Mouse (Mus musculus) intestine, postnatal 0 days (tissue): Measurements from ENCODE around the gene Nr2c2. TPM values are rescaled to one million over a fixed set of nuclear protein-coding genes. Genes with fewer than 3 reads are reported as not detected.

ENCODE experiments used
- ATAC-seq: fragments of 200-750 bp; cut with Nextera tagmentation; 2 replicates; pipeline ENCODE4 v1.8.0; 2017; ENCODE audit warnings: mild to moderate bottlenecking, moderate TSS enrichment, moderate library complexity
- H3K27ac ChIP-seq: fragments of 300-500 bp; sonication (generic); 2 replicates; pipeline ENCODE4 v1.5.1; 2014; ENCODE audit warnings: mild to moderate bottlenecking, low read depth, low read length, moderate library complexity
- H3K27me3 ChIP-seq: fragments of 300-500 bp; sonication (generic); replicated peaks from 2 replicates; pipeline ENCODE4 v1.6.1; 2014; ENCODE audit warnings: low read length, mixed read lengths; ENCODE audit not compliant: control insufficient read depth, insufficient read depth
- H3K36me3 ChIP-seq: fragments of 300-500 bp; sonication (generic); 2 replicates; pipeline ENCODE4 v1.6.1; 2014; ENCODE audit warnings: mild to moderate bottlenecking, moderate library complexity; ENCODE audit not compliant: control insufficient read depth, insufficient read depth
- H3K4me1 ChIP-seq: fragments of 300-500 bp; sonication (generic); replicated peaks from 2 replicates; pipeline ENCODE4 v1.6.1; 2014; ENCODE audit warnings: antibody characterized with exemption, low read length, mixed read lengths; ENCODE audit not compliant: control insufficient read depth, insufficient read depth
- H3K4me2 ChIP-seq: fragments of 300-500 bp; sonication (generic); replicated peaks from 2 replicates; pipeline ENCODE4 v1.6.1; 2014; ENCODE audit warnings: low read depth, mild to moderate bottlenecking, moderate library complexity
- H3K4me3 ChIP-seq: fragments of 300-500 bp; sonication (generic); 2 replicates; pipeline ENCODE4 v1.5.1; 2014; ENCODE audit warnings: low read depth, low read length
- H3K9ac ChIP-seq: fragments of 300-500 bp; sonication (generic); 2 replicates; pipeline ENCODE4 v1.6.1; 2014; ENCODE audit warnings: mild to moderate bottlenecking, low read depth, low read length
- H3K9me3 ChIP-seq: fragments of 300-500 bp; sonication (generic); 2 replicates; pipeline ENCODE4 v1.6.1; 2016; ENCODE audit warnings: mixed run types; ENCODE audit not compliant: control insufficient read depth
- CTCF ChIP-seq: sonication (generic); IDR thresholded peaks from 2 replicates; pipeline ENCODE4 v1.5.1; 2016; ENCODE audit warnings: low read depth, mild to moderate bottlenecking, control low read depth, antibody characterized with exemption, moderate library complexity
- WGBS: fragments of 180-500 bp; shearing (Covaris S2); extraction: QIAGEN DNeasy Blood & Tissue Kit; methylation state at CpG from one replicate; pipeline ENCODE4 v1.1.7; 2014; 5-methylcytosine and 5-hydroxymethylcytosine counted together
- polyA plus RNA-seq: library from polyadenylated mRNA; unstranded; fragments of >200 nt; fragmentation: Nextera tagmentation; extraction: Ambion mirVana; gene quantifications from 2 replicates; pipeline ENCODE4 v1.2.1, GENCODE M21; 2015

The Nr2c2 gene
- polyA plus RNA-seq, 1 experiment from 2014 or later: 8.1 TPM

DNA sequence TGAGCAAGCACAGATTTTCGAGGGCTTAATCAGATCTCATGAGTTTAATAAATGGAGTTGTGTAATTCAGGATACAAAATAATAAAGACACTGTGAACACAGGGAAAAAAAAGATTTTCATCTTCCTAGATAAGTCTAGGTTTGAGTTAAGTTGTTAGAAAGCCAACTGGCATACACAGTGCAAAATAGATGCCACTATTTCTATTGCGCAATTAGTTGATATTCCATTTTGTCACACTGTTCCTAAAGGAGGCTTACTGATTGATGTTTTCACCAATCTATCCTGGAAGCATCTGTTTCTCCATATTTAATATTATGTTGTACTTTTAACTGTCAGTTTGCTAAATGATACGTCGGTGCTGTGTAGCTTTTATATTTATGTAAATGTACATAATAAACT, 54.7 kb downstream of the Nr2c2 start:
- Histone ChIP-seq H3K9me3 (no peaks in the 10 kb centered on the region), H3K27ac (no peak overlapping the region), H3K4me2 (no peak overlapping the region), H3K27me3 (no peaks in the 10 kb centered on the region), H3K4me3 (no peak overlapping the region), H3K9ac (no peak overlapping the region), H3K4me1 (no peaks in the 10 kb centered on the region), H3K36me3 (peaks cover 22% of the 10 kb centered on the region)
- no peak for ATAC-seq
- no peak for TF ChIP-seq CTCF
- 97% methylated on average over 4 of the region's 4 CpGs for WGBS

DNA sequence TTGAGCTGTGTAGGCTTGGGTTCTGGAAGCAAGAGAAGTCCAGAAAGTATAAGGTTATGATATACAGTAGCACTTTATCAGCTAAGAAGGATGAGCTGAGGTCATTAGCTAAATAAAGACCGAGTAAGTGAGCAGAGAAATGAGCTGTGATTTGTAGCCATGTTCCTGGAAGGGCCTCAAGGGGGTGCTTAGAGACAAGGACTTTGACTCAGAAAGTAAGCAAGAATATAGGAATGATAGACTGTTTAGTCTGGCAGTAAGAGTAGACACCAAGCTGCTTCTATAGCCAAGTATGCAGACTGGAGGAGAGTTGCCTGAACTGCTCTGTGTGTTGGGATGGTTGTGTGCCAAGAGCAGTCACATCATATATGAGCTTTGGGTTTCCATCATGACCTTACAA, 62.6 kb downstream of the Nr2c2 start:
- ATAC-seq: peak; percentile 45; the same call in 1 of the 2 replicates
- TF ChIP-seq CTCF: peak; percentile 47
- 10% methylated on average over 1 of the region's 1 CpGs for WGBS
- H3K4me1 ChIP-seq: no peaks in the 10 kb centered on the region
- H3K27ac ChIP-seq: no peak overlapping the region; the same call in 1 of the 2 replicates
- H3K4me3 ChIP-seq: no peak overlapping the region
- H3K9me3 ChIP-seq: no peaks in the 10 kb centered on the region
- peaks cover 65% of the 10 kb centered on the region for H3K36me3 ChIP-seq
- no peak overlapping the region for H3K9ac ChIP-seq
- H3K4me2 ChIP-seq: no peak overlapping the region
- H3K27me3 ChIP-seq: no peaks in the 10 kb centered on the region

DNA sequence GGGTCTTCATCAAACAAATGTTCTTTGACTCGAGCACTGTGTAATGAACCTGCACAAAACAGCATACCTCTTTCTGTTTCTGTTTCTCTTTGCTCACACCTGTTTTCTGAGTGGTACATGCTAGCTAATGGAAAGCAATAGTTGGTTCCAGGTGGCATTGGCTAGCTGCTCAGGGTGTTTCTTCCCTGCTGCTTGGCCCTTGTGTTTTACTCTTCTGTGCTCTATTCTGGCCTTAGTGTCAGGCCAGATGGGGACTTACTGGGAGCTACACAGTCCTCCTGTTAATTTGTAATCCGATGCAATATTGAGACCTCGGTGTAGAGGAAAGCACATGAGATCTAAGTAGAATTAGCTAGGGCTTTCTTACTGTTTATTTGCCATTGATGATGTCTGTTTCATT, 67.6 kb downstream of the Nr2c2 start:
- H3K4me3 ChIP-seq: no peak overlapping the region
- ATAC-seq: no peak
- no peaks in the 10 kb centered on the region for H3K9me3 ChIP-seq
- no peak overlapping the region for H3K9ac ChIP-seq
- H3K27me3 ChIP-seq: no peaks in the 10 kb centered on the region
- peaks cover 93% of the 10 kb centered on the region for H3K36me3 ChIP-seq
- TF ChIP-seq CTCF: no peak
- no peaks in the 10 kb centered on the region for H3K4me1 ChIP-seq
- WGBS: 90% methylated on average over 3 of the region's 3 CpGs
- no peak overlapping the region for H3K27ac ChIP-seq
- H3K4me2 ChIP-seq: no peak overlapping the region

DNA sequence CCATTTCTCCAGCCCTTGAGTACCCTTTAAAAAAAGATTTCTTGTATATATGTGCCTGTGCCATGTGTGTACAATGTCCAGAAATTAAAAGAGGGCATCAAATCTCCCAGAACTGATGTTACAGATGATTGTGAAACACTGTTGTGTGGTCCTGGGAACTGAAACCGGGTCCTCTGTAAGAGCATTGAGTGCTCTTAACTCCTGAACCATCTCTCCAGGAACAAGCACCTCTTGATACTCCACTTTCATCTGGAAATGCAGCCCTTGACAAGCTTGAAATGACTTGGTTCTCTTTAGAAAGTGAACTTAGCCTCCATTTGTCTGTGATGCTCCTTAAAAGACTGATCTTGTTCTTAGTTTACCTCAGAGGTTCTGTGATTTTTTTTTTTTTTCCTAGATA, 71.5 kb downstream of the Nr2c2 start:
- WGBS: 90% methylated on average over 1 of the region's 1 CpGs

DNA sequence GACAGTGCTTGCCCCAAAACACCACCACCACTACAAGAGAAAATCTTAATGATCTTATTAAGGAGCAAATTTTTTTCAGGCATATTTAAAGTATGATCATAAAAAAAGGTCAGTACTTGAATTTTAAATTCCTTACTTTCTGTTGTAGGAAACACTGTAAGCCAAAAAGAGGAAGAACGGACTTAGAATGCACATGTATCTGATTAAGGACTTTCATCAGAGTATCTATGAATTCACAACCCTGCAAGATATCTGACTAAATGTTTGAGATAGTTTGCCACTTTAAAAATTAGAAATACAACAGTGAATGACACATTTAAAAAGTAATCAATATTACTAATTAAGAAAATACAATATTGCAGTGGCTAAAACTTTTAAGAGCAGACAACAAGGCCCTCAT, 85.3 kb downstream of the Nr2c2 start:
- Histone ChIP-seq H3K27ac (no peak overlapping the region), H3K9ac (no peak overlapping the region), H3K4me2 (no peak overlapping the region), H3K9me3 (no peaks in the 10 kb centered on the region), H3K27me3 (no peaks in the 10 kb centered on the region), H3K4me1 (no peaks in the 10 kb centered on the region), H3K4me3 (no peak overlapping the region), H3K36me3 (peaks cover 53% of the 10 kb centered on the region)
- 82% methylated on average over 1 of the region's 1 CpGs for WGBS
- TF ChIP-seq CTCF: no peak
- ATAC-seq: no peak

More for the DNA sequence above, 71.5 kb downstream of the Nr2c2 start:
- Histone ChIP-seq H3K36me3 (peaks cover 88% of the 10 kb centered on the region), H3K9me3 (no peaks in the 10 kb centered on the region), H3K9ac (no peak overlapping the region), H3K4me2 (no peak overlapping the region), H3K27ac (no peak overlapping the region), H3K27me3 (no peaks in the 10 kb centered on the region), H3K4me3 (no peak overlapping the region), H3K4me1 (no peaks in the 10 kb centered on the region)
- TF ChIP-seq CTCF: no peak
- no peak for ATAC-seq

DNA sequence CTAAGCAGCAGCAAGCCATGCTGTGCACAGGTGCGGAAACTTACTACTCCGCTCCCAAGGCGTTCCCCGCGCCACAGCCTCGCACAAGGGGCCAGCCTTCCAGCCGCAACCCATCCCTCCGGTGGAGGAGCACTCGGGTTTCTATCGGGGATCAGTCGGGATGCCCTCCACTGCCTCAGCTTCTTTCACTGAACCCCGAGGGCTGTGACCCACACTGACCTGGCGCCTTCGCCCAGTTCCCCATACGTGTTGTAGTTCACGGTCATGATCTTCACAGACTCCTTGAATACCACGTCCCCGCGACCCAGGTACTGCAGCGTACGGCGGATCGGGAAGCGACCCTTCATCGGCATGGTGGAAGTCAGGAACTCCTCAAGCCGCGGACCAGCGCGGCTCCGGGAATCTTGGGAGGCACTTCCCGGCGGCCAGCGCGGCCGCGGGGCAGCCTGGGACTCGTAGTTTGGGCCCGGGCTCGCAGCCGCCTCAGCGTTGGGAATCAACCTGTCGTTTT, 92.5 kb downstream of the Nr2c2 start, which contains the start of gene Mrps25:
Mrps25 (minus strand) TSS at position 413 of the 511 bp plus-strand sequence.
- H3K4me1 ChIP-seq: 0 out of 2 replicates have a peak, but pooled peaks cover 5% of the 10 kb centered on the region
- H3K9ac ChIP-seq: peak within 1 kb of the TSS; percentile 65
- peak within 1 kb of the TSS; percentile 76 for H3K4me3 ChIP-seq
- under 1% methylated on average over 42 of the region's 42 CpGs for WGBS
- no peaks in the 10 kb centered on the region for H3K27me3 ChIP-seq
- no peak for TF ChIP-seq CTCF
- no peak within 1 kb of the TSS for H3K27ac ChIP-seq
- H3K4me2 ChIP-seq: peak within 1 kb of the TSS; percentile 88
- H3K36me3 ChIP-seq: peaks cover 14% of the 10 kb centered on the region; the same call in 1 of the 2 replicates
- ATAC-seq: peak; percentile 85
- no peaks in the 10 kb centered on the region for H3K9me3 ChIP-seq

DNA sequence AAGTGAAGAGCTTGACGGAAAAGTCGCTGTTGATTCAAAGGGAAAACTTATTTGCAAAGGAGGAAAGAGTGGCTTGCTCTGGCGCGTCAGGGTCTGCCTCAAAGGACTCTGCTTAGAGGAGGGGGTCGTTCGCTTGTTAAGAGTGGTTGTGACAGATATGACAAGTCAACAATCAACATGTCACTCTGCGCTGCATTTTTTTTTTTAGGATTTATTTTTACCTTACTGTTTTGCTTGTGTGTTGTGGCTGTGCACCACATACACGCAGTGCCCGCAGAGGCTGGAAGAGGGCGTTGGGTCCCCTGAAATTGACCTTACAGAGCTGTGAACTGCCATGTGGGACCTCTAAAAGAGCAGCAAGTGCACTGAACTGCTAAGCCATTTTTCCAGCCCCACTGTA, 93.0 kb downstream of the Nr2c2 start:
- Histone ChIP-seq H3K4me1 (0 out of 2 replicates have a peak, but pooled peaks cover 5% of the 10 kb centered on the region), H3K27ac (no peak overlapping the region), H3K9me3 (no peaks in the 10 kb centered on the region), H3K4me2 (peak overlapping the region; percentile 88), H3K4me3 (peak overlapping the region; percentile 76), H3K9ac (peak overlapping the region; percentile 65), H3K27me3 (no peaks in the 10 kb centered on the region), H3K36me3 (peaks cover 15% of the 10 kb centered on the region)
- ATAC-seq: peak; percentile 25; the same call in 1 of the 2 replicates
- peak; percentile 48 for TF ChIP-seq CTCF
- 5% methylated on average over 10 of the region's 10 CpGs for WGBS
